Mouse (Mus musculus): ENCODE data around the gene Srgap2.

The Srgap2 gene

GRCm38 (mm10) chr1:131527281-131528080 lies at the start of gene Srgap2, which contains the start of gene Fam72a:
Srgap2 (minus strand) TSS chr1:131527352.
Fam72a (plus strand) TSS chr1:131527903.
- peak; percentile 96 for DNase-seq (ENCODE audit: low spot score in 2 of 2)

GRCm38 (mm10) chr1:131573721-131574120 lies 46.6 kb upstream of the Srgap2 start:
- DNase-seq (ENCODE audit: low spot score in 2 of 2), result peak; percentile 20 to 83

- no peak for DNase-seq (ENCODE audit: low spot score in 2 of 2)
These were observed 43.2 kb upstream of the Srgap2 start for GRCm38 (mm10) chr1:131570391-131570790.

GRCm38 (mm10) chr1:131569721-131570120 lies 42.6 kb upstream of the Srgap2 start:
- DNase-seq (ENCODE audit: low spot score in 2 of 2), result no peak

- DNase-seq (ENCODE audit: low spot score in 2 of 2), result peak; percentile 40 to 67
These were observed 38.9 kb upstream of the Srgap2 start for GRCm38 (mm10) chr1:131566056-131566455.

GRCm38 (mm10) chr1:131562081-131562480 lies 34.9 kb upstream of the Srgap2 start:
- no peak for DNase-seq (ENCODE audit: low spot score in 2 of 2)

GRCm38 (mm10) chr1:131560500-131560899 lies 33.3 kb upstream of the Srgap2 start:
- no peak for DNase-seq (ENCODE audit: low spot score in 2 of 2)

- DNase-seq (ENCODE audit: low spot score in 2 of 2), result peak; percentile 61 to 83
These were observed 28.1 kb upstream of the Srgap2 start for GRCm38 (mm10) chr1:131555042-131555812.

- DNase-seq (ENCODE audit: low spot score in 2 of 2), result no peak
These were observed 26.3 kb upstream of the Srgap2 start for GRCm38 (mm10) chr1:131553428-131553827.

GRCm38 (mm10) chr1:131551956-131552355 lies 24.8 kb upstream of the Srgap2 start:
- no peak for DNase-seq (ENCODE audit: low spot score in 2 of 2)

GRCm38 (mm10) chr1:131548494-131549365 lies 21.6 kb upstream of the Srgap2 start:
- no peak for DNase-seq (ENCODE audit: low spot score in 2 of 2)

GRCm38 (mm10) chr1:131546798-131547690 lies 19.9 kb upstream of the Srgap2 start:
- DNase-seq (ENCODE audit: low spot score in 2 of 2), result no peak

GRCm38 (mm10) chr1:131543886-131544565 lies 16.9 kb upstream of the Srgap2 start:
- no peak for DNase-seq (ENCODE audit: low spot score in 2 of 2)

GRCm38 (mm10) chr1:131541903-131542302 lies 14.8 kb upstream of the Srgap2 start:
- DNase-seq (ENCODE audit: low spot score in 2 of 2), result no peak

GRCm38 (mm10) chr1:131541431-131541830 lies 14.3 kb upstream of the Srgap2 start:
- DNase-seq (ENCODE audit: low spot score in 2 of 2), result no peak

GRCm38 (mm10) chr1:131540795-131541194 lies 13.6 kb upstream of the Srgap2 start:
- no peak for DNase-seq (ENCODE audit: low spot score in 2 of 2)

- no peak for DNase-seq (ENCODE audit: low spot score in 2 of 2)
These were observed 12.6 kb upstream of the Srgap2 start for GRCm38 (mm10) chr1:131539771-131540170.

GRCm38 (mm10) chr1:131528561-131529166 lies 1.5 kb upstream of the Srgap2 start:
- DNase-seq (ENCODE audit: low spot score in 2 of 2), result no peak

GRCm38 (mm10) chr1:131528081-131528507 lies 942 bp upstream of the Srgap2 start:
- peak in 1 of 2 experiments; percentile 56 for DNase-seq (ENCODE audit: low spot score in 2 of 2)
